Mouse (Mus musculus) spleen, adult 18-20 months (tissue): ENCODE measurements around the gene Coro7.
A peak's percentile ranks its signal among the peaks of the same experiment; 100 is the strongest.
"Not testable (repeated sequence)": the region's sequence is repeated elsewhere in the genome, so short reads cannot be mapped to it uniquely, and the experiment has no call there.

Experiments
- DNase-seq, 2 experiments: peaks; one replicate each; pipeline ENCODE4 v3.0.0; 2022; ENCODE audit warnings: mixed read lengths in 2 of 2

The Coro7 gene

DNA sequence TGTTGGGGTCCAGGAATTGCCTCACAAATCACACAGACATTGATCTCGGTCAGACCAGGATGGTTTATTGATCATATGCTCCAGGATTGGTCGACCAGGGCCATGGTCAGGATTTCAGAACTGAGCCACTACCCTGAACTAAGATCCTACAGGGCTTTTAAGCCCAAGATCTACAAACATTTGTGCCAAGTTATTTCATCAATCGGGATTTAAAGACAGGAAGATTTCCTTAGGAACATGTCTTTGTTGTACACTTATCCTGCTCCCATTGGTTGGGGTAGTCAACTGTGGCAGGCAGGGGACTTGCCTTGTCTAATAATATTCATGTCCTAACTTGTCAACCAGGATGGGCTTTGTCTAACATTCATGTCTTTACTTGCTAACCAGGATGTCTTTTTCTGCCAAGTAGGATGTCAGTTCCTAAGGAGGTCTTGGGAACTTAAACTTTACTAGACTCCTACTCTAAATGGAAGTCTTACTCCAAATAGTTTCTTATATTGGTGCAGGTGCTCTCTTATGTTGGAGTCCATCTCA is 1.4 kb upstream of the Coro7 start:
- not testable (repeated sequence) for DNase-seq

DNA sequence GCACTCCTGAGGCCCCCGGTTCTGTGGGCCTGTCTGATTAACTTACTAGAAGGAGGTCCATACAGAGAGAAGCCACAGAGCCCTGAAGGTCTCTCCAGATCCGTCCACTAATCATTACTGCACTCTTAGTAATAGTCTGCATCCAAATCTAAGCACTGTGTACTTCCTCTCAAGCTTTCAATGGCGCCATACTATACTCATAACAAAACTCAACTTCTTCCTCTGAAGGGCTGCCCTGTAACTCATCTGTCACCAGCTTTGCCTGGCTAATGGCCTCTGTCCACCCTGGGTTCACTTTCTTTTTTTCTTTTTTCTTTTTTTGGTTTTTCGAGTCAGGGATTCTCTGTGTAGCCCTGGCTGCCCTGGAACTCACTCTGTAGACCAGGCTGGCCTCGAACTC is 1.5 kb downstream of the Coro7 start:
- no peak for DNase-seq

DNA sequence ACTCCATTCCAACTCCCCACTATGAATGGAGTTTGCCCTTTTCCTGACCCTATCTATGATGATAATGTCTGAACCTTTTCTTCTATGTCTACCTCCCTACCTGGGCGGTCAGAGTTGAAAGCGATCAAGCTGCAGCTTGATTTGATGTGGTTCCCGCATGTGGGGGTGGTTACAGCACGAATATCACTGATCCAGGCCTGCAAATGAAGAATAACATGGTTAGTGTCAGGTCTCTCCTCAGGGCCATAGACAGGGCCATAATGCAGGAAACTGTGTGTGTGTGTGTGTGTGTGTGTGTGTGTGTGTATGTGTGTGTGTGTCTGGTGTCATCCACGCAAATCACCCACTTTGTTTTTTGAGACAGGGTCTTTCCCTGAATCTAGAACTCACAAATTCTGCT is 2.7 kb downstream of the Coro7 start:
- DNase-seq, result no peak

GRCm38 (mm10) chr16:4674091-4674490 is 5.5 kb downstream of the Coro7 start:
- peak in 1 of 2 experiments; percentile 36 for DNase-seq

GRCm38 (mm10) chr16:4670317-4670716 is 9.3 kb downstream of the Coro7 start:
- DNase-seq, result no peak

DNA sequence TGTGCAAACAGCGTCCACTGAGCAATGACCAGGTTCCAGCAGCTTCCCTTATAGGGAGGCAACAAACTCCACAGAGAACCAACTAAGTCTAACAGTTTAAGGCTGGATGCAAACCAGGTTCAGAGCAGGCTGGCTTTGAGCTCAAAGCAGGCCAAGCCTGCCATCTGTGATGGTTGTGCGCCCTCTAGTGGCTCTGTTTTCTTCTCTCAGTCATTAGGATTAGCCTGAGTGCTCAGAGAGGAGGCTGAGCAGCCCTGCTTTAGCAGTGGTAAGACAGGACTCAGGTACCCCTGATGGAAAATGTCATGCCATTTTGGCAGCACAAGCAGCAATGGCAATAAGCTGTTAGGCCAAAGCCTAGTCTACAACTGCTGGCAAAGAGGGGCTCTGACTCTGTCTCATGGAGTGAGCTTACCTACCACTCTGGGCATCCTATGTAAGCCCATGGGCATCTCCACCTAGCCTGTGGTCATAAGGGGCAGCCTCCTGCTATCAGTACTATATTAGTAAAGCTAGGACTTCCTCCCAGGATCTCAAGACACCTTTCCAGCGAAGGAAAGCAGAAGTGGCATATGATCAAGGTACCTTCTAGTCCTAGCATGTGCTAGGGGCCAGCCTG is 12.3 kb downstream of the Coro7 start:
- peak; percentile 51 to 83 for DNase-seq

GRCm38 (mm10) chr16:4665726-4666125 is 13.9 kb downstream of the Coro7 start:
- DNase-seq, result no peak

DNA sequence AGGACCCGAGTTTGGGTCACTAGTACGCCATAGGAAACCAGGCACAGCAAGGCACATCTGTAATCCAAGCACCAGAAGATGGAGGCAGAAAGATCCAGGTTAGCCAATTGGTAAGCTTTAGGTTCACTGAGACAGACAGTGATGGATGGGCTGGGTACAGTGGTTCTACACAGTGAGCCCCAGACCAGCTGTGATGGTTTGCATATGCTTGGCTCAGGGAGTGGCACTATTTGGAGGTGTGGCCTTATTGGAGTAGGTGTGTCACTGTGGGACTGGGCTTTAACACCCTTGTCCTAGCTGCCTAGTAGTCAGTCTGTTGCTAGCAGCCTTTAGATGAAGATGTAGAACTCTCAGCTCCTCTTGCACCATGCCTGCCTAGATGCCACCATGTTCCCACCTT is 15.8 kb downstream of the Coro7 start:
- no peak for DNase-seq

- DNase-seq, result no peak
Measured at GRCm38 (mm10) chr16:4661605-4662004, 18.0 kb downstream of the Coro7 start.

GRCm38 (mm10) chr16:4659326-4659725 is 20.3 kb downstream of the Coro7 start:
- no peak for DNase-seq

DNA sequence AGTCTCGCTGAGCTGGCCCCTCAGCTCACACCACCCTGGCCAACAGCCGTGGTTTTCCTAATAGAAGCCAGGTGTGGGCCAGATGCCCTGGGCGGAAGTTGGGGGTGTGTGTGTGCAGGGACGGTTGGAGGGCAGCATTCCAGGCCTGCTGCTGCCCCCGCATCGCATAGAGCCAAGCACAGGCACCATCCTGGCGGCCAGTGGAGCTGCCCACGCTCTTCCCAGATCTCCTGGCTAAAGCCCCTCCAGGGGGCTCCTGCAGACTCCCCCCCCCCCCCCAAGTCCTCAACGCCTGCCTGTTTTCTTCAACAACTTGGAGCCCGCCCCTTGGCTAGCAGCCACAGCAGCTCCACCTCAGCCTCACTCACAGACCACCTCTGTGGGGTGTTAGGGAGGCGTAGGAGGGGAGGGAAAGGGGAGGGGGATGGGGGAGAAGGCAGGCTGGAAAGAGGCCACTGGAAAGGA is 20.8 kb downstream of the Coro7 start:
- DNase-seq, result no peak

- no peak for DNase-seq
Measured at GRCm38 (mm10) chr16:4656571-4657081, 23.0 kb downstream of the Coro7 start.

DNA sequence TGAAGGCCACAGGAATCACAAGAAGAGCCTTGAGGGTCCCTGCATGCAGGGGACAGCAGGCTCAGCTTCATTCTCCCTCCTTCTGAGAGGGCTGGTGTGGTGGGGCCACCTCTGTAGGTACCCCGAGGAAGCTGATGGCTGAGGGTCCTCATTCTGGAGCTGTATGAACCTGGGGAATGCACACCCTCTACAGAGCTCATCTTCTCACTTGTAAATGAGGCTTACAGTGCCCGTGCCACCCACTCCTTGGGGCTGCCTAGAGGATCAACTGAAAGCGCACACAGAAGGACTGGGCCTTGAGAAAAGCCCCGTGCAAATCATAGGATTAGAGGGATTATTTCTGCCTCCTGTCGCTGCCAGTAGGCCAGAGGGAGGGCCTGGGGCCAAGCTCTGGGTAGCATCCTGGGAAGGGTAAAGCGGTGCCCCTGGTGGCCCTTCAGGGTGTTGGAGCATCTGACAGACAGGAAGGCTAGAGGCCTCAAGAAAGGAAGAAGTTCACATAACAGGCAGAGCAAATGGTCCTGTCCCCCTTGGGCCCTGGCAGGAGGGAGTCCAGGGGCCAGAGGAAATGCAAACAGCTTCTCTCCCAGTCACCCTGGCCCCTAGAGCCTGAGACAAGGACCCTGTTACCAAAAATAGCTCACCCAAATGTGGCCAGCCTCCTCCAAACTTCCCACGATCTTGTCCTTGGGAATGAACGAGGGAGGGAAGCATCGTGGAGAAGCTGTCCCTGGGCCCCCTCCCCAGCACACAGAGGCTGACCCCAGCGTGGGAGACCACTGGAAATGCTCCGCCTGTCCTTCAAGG is 23.6 kb downstream of the Coro7 start:
- no peak for DNase-seq

DNA sequence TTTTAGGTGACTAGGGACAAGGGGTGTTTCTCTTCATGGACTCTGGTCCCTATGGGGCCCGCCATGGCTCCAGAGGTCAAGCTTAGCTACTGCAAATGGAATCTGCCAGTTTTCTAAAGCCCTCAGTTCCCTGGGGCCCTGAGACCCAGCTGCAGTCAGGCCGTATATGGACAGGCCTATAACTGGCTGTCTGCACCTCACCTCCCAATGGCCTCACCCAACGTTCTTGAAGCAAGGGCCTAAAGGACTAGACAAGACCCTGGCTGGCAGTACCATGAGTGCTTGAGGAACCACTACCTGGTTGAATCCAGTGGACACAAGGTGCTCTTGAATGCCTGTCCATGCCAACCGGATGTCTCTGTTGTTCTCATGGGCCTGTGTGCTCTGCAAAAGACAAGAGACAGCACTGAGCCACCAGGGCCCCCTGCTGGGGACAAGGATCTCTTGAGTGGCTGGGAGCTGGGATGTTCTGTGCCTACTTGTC is 24.3 kb downstream of the Coro7 start:
- no peak for DNase-seq

- no peak for DNase-seq
Measured at GRCm38 (mm10) chr16:4654706-4655105, 24.9 kb downstream of the Coro7 start.

DNA sequence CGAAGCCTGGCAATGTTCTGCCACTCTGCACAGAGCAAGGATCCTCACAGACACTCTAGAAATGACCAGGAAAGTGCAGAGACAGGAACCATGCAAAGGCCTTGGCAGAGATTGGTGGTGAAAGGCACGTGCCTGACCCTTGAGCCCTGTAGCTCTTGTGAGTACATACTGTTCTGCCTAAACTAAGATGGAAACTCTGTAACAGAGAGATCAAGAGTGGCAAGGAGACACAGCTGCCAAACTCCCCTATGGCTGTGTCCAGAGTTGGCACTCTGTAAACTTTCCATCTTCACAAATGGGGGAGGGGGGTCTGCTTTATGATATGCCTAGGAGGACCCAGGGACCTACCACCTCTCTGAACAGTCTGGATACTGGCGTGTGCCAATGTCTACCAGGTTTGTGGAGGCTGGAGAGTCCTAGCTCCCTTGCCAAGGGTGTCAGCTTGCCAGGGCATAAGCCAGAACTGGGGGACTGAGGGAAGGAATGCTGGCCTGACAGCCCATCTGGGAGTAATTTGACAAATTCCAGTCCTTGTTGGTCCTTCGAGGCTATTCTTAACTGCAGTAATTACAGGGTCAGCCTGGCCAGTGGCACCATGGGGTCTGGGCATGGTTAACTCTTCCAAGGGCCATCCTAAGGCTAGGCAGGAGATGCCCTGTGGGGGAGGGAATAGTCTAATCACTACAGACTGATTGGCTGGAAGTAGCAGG is 26.7 kb downstream of the Coro7 start:
- no peak for DNase-seq

- no peak for DNase-seq
Measured at GRCm38 (mm10) chr16:4651624-4652023, 28.0 kb downstream of the Coro7 start.

GRCm38 (mm10) chr16:4651081-4651480 is 28.5 kb downstream of the Coro7 start:
- no peak for DNase-seq

GRCm38 (mm10) chr16:4650161-4650560 is 29.4 kb downstream of the Coro7 start:
- DNase-seq, result no peak

- DNase-seq, result no peak
Measured at GRCm38 (mm10) chr16:4649692-4650091, 29.9 kb downstream of the Coro7 start.

DNA sequence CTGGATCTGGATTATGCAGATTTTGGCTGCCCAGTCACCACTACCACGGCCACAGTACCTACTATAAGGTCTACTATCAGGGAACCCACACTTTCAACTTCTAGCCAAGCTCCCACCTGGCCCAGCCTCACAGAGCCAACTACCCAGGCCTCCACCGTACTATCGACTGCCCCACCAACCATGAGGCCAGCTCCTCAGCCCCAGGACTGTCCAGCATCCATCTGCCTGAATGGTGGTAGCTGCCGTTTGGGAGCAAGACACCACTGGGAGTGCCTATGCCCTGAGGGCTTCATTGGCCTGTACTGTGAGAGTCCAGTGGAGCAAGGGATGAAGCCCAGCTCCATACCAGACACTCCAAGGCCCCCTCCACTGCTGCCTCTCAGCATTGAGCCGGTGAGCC is 30.4 kb downstream of the Coro7 start:
- DNase-seq, result no peak

- no peak for DNase-seq
Measured at GRCm38 (mm10) chr16:4648416-4649023, 31.1 kb downstream of the Coro7 start.
